Mouse (Mus musculus): Measurements from ENCODE around the gene 1700109H08Rik.
"Not testable (repeated sequence)": the region's sequence is repeated elsewhere in the genome, so short reads cannot be mapped to it uniquely, and the experiment has no call there.

1700109H08Rik gene

GRCm38 (mm10) chr5:3598766-3599165 is 27.4 kb downstream of the 1700109H08Rik start:
- no peak for DNase-seq (ENCODE audit: low read depth, low spot score)

GRCm38 (mm10) chr5:3600298-3600697 is 28.9 kb downstream of the 1700109H08Rik start:
- DNase-seq (ENCODE audit: low read depth, low spot score): no peak

- no peak for DNase-seq (ENCODE audit: low read depth, low spot score)
Observed at GRCm38 (mm10) chr5:3600790-3601189, 29.4 kb downstream of the 1700109H08Rik start.

- DNase-seq (ENCODE audit: low read depth, low spot score): no peak
Observed at GRCm38 (mm10) chr5:3607114-3607513, 35.7 kb downstream of the 1700109H08Rik start.

GRCm38 (mm10) chr5:3609241-3609640 is 37.9 kb downstream of the 1700109H08Rik start:
- no peak for DNase-seq (ENCODE audit: low read depth, low spot score)

GRCm38 (mm10) chr5:3611835-3612234 is 40.5 kb downstream of the 1700109H08Rik start:
- DNase-seq (ENCODE audit: low read depth, low spot score): not testable (repeated sequence)

GRCm38 (mm10) chr5:3620486-3620885 is 49.1 kb downstream of the 1700109H08Rik start:
- DNase-seq (ENCODE audit: low read depth, low spot score): no peak

- DNase-seq (ENCODE audit: low read depth, low spot score): no peak
Observed at GRCm38 (mm10) chr5:3630055-3630454, 58.7 kb downstream of the 1700109H08Rik start.

GRCm38 (mm10) chr5:3631512-3632271 is 60.3 kb downstream of the 1700109H08Rik start:
- no peak for DNase-seq (ENCODE audit: low read depth, low spot score)

- DNase-seq (ENCODE audit: low read depth, low spot score): no peak
Observed at GRCm38 (mm10) chr5:3632285-3632684, 60.9 kb downstream of the 1700109H08Rik start.

- no peak for DNase-seq (ENCODE audit: low read depth, low spot score)
Observed at GRCm38 (mm10) chr5:3633315-3633714, 61.9 kb downstream of the 1700109H08Rik start.

- DNase-seq (ENCODE audit: low read depth, low spot score): no peak
Observed at GRCm38 (mm10) chr5:3633951-3634350, 62.6 kb downstream of the 1700109H08Rik start.
